8 mouse cellular contexts compared by ENCODE assay signal in the genomic region with DNA sequence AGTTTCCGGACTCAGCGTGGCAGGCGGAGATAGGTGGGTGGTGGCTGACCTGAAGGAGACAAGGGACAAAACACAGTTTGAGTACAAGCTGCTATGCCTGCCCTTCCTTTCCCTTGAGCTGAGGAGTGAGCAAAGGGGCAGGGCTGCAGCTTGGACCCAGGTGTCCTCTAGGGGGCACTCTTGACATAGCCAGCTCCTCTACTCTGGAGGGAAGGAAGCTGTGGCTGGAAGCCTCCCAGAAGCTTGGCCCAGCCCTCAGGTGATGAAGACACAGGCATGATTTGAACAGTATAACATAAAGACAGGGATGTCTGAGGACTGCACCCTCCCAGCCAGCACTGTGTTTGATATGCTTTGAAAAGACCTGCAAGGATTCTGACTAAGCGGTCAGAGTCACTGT. TPM values are rescaled to one million over a fixed set of nuclear protein-coding genes. Genes with fewer than 3 reads are reported as not detected.
A peak's percentile ranks its signal among the peaks of the same experiment; 100 is the strongest.
DNase-seq lines count a peak whose midpoint lies in the region; ATAC-seq and TF ChIP-seq lines count a peak whose summit lies in the region.

No protein-coding gene starts in this region.

- TF ChIP-seq POLR2A in bone marrow macrophage, adult 2 months (IDR thresholded peaks at IDR 0.05; ENCODE audit: borderline replicate concordance, low read depth, low read length), result no peak
- TF ChIP-seq POLR2A in embryonic fibroblast, embryonic 13.5 days (IDR thresholded peaks at IDR 0.05; ENCODE audit: low read depth, low read length), result no peak

- H3K4me1 ChIP-seq in bone marrow macrophage, adult 2 months (ENCODE audit: control insufficient read depth, insufficient read depth, low read length), result no peaks in the 10 kb centered on the region
- H3K4me1 ChIP-seq in embryonic fibroblast, embryonic 13.5 days (ENCODE audit: control insufficient read depth, insufficient read depth, low read length), result no peaks in the 10 kb centered on the region
- H3K4me1 ChIP-seq in heart, embryonic 14.5 days (ENCODE audit: control insufficient read depth in 2 of 2, insufficient read depth in 2 of 2, low read length in 2 of 2), result peaks cover 9 to 32% of the 10 kb centered on the region in 2 experiments
- H3K4me1 ChIP-seq in kidney, postnatal 0 days (replicated peaks; ENCODE audit: insufficient read depth, low read length), result no peaks in the 10 kb centered on the region
- H3K4me1 ChIP-seq in liver, embryonic 13.5 days (replicated peaks), result no peaks in the 10 kb centered on the region
- 0 out of 2 replicates have a peak, but pooled peaks cover 4% of the 10 kb centered on the region for H3K4me1 ChIP-seq in neural tube, embryonic 13.5 days (replicated peaks)
- no peaks in the 10 kb centered on the region for H3K4me1 ChIP-seq in stomach, postnatal 0 days (replicated peaks; ENCODE audit: control insufficient read depth, insufficient read depth)

- H3K4me2 ChIP-seq in heart, embryonic 14.5 days (ENCODE audit: low read length), result no peak overlapping the region
- no peak overlapping the region for H3K4me2 ChIP-seq in kidney, postnatal 0 days (ENCODE audit: low read length)
- H3K4me2 ChIP-seq in liver, embryonic 13.5 days, result no peak overlapping the region
- no peak overlapping the region for H3K4me2 ChIP-seq in neural tube, embryonic 13.5 days
- H3K4me2 ChIP-seq in stomach, postnatal 0 days (replicated peaks; ENCODE audit: low read depth), result no peak overlapping the region

- TF ChIP-seq EP300 in stomach, postnatal 0 days (optimal IDR thresholded peaks at IDR 0.05), result no peak

- no peak overlapping the region for H3K27ac ChIP-seq in bone marrow macrophage, adult 2 months (ENCODE audit: insufficient read depth, low read depth, low read length)
- H3K27ac ChIP-seq in embryonic fibroblast, embryonic 13.5 days (ENCODE audit: insufficient read depth, low read length), result no peak overlapping the region
- H3K27ac ChIP-seq in heart, embryonic 14.5 days (replicated peaks in 1 of 2; ENCODE audit: control insufficient read depth in 1 of 2, insufficient read depth in 1 of 2, low read depth in 2 of 2, low read length in 2 of 2), result no peak overlapping the region
- no peak overlapping the region for H3K27ac ChIP-seq in kidney, postnatal 0 days
- H3K27ac ChIP-seq in liver, embryonic 13.5 days, result no peak overlapping the region
- no peak overlapping the region for H3K27ac ChIP-seq in neural tube, embryonic 13.5 days (replicated peaks)
- no peak overlapping the region for H3K27ac ChIP-seq in stomach, postnatal 0 days (replicated peaks)

- no peak overlapping the region for H3K4me3 ChIP-seq in bone marrow macrophage, adult 2 months (ENCODE audit: insufficient read depth, low read length)
- no peak overlapping the region for H3K4me3 ChIP-seq in embryonic fibroblast, embryonic 13.5 days (ENCODE audit: insufficient read depth, low read length)
- no peak overlapping the region for H3K4me3 ChIP-seq in heart, embryonic 14.5 days (ENCODE audit: control insufficient read depth in 1 of 2, insufficient read depth in 1 of 2, low read depth in 1 of 2, low read length in 2 of 2)
- no peak overlapping the region for H3K4me3 ChIP-seq in kidney, postnatal 0 days (replicated peaks; ENCODE audit: low read depth, low read length)
- no peak overlapping the region for H3K4me3 ChIP-seq in liver, embryonic 13.5 days (replicated peaks)
- H3K4me3 ChIP-seq in neural tube, embryonic 13.5 days, result no peak overlapping the region
- no peak overlapping the region for H3K4me3 ChIP-seq in stomach, postnatal 0 days (ENCODE audit: low read depth, low read length)

- H3K27me3 ChIP-seq in heart, embryonic 14.5 days (ENCODE audit: control insufficient read depth, insufficient read depth, low read length), result no peaks in the 10 kb centered on the region
- H3K27me3 ChIP-seq in kidney, postnatal 0 days (ENCODE audit: insufficient read depth, low read length), result no peaks in the 10 kb centered on the region
- no peaks in the 10 kb centered on the region for H3K27me3 ChIP-seq in liver, embryonic 13.5 days
- no peaks in the 10 kb centered on the region for H3K27me3 ChIP-seq in neural tube, embryonic 13.5 days
- no peaks in the 10 kb centered on the region for H3K27me3 ChIP-seq in stomach, postnatal 0 days (ENCODE audit: control insufficient read depth, insufficient read depth, low read length)

- peak; percentile 73 for DNase-seq in CD4-positive helper T cell, adult 2 months (ENCODE audit: low read depth, low spot score)
- DNase-seq in kidney, postnatal 0 days (ENCODE audit: low spot score), result peak; percentile 89
- peak; percentile 37 for DNase-seq in liver, embryonic 13.5 days
- peak; percentile 82 for DNase-seq in stomach, postnatal 0 days (ENCODE audit: low spot score)

- peak; percentile 81 for TF ChIP-seq CTCF in bone marrow macrophage, adult 2 months (IDR thresholded peaks at IDR 0.05; ENCODE audit: low read depth, low read length)
- peak; percentile 85 for TF ChIP-seq CTCF in embryonic fibroblast, embryonic 13.5 days (IDR thresholded peaks at IDR 0.05; ENCODE audit: borderline replicate concordance, insufficient read depth, low read length)
- TF ChIP-seq CTCF in kidney, postnatal 0 days (IDR thresholded peaks at IDR 0.05; ENCODE audit: low read depth), result peak; percentile 96
- TF ChIP-seq CTCF in stomach, postnatal 0 days (IDR thresholded peaks at IDR 0.05; ENCODE audit: low read depth), result peak; percentile 97

- WGBS in heart, embryonic 14.5 days, result 40% methylated on average over 4 of the region's 4 CpGs
- 42% methylated on average over 4 of the region's 4 CpGs for WGBS in kidney, postnatal 0 days
- WGBS in liver, embryonic 13.5 days (ENCODE audit: insufficient replicate concordance), result 38% methylated on average over 4 of the region's 4 CpGs
- 53% methylated on average over 4 of the region's 4 CpGs for WGBS in neural tube, embryonic 13.5 days
- WGBS in stomach, postnatal 0 days, result 40% methylated on average over 4 of the region's 4 CpGs

- peaks cover 9% of the 10 kb centered on the region for H3K36me3 ChIP-seq in heart, embryonic 14.5 days (ENCODE audit: control insufficient read depth, insufficient read depth, low read length)
- H3K36me3 ChIP-seq in kidney, postnatal 0 days (ENCODE audit: insufficient read depth, low read length), result no peaks in the 10 kb centered on the region
- no peaks in the 10 kb centered on the region for H3K36me3 ChIP-seq in liver, embryonic 13.5 days
- no peaks in the 10 kb centered on the region for H3K36me3 ChIP-seq in neural tube, embryonic 13.5 days
- no peaks in the 10 kb centered on the region for H3K36me3 ChIP-seq in stomach, postnatal 0 days (ENCODE audit: control insufficient read depth, insufficient read depth, low read length)

- H3K9me3 ChIP-seq in heart, embryonic 14.5 days (ENCODE audit: control insufficient read depth, low read length), result no peaks in the 10 kb centered on the region
- no peaks in the 10 kb centered on the region for H3K9me3 ChIP-seq in kidney, postnatal 0 days (replicated peaks; ENCODE audit: low read length)
- H3K9me3 ChIP-seq in liver, embryonic 13.5 days (replicated peaks), result no peaks in the 10 kb centered on the region
- no peaks in the 10 kb centered on the region for H3K9me3 ChIP-seq in neural tube, embryonic 13.5 days
- H3K9me3 ChIP-seq in stomach, postnatal 0 days (ENCODE audit: control insufficient read depth, low read length), result no peaks in the 10 kb centered on the region

- H3K9ac ChIP-seq in heart, embryonic 14.5 days (ENCODE audit: low read length), result no peak overlapping the region
- no peak overlapping the region for H3K9ac ChIP-seq in kidney, postnatal 0 days (ENCODE audit: low read depth, low read length)
- H3K9ac ChIP-seq in liver, embryonic 13.5 days, result no peak overlapping the region
- H3K9ac ChIP-seq in neural tube, embryonic 13.5 days, result no peak overlapping the region
- no peak overlapping the region for H3K9ac ChIP-seq in stomach, postnatal 0 days (ENCODE audit: low read length)

- peak; percentile 44; the same call in 1 of the 2 replicates for ATAC-seq in heart, embryonic 14.5 days (ENCODE audit: insufficient number of reproducible peaks, insufficient read depth, low FRiP score, low read depth)
- peak; percentile 57 for ATAC-seq in kidney, postnatal 0 days (replicated peaks; ENCODE audit: low FRiP score, low read depth)
- ATAC-seq in liver, embryonic 13.5 days (ENCODE audit: low read depth), result peak; percentile 53; the same call in 1 of the 2 replicates
- ATAC-seq in neural tube, embryonic 13.5 days (ENCODE audit: low read depth), result peak; percentile 84
- ATAC-seq in stomach, postnatal 0 days (ENCODE audit: low FRiP score, low TSS enrichment), result peak; percentile 79

RNA-seq across cellular contexts. Expression of gene Gsdme, which starts 49.0 kb away (rescaled TPM):
- 10.7 and 11.4 TPM in 2 replicates for polyA plus RNA-seq in bone marrow macrophage, adult 2 months (2012; ENCODE audit: insufficient read depth, insufficient read length, missing spikeins)
- polyA plus RNA-seq in embryonic fibroblast, embryonic 13.5 days (2011; ENCODE audit: insufficient read length, low read depth, missing spikeins), result 4.6 and 4.7 TPM in 2 replicates
- 37.7 and 39.8 TPM in 2 replicates for polyA plus RNA-seq in heart, embryonic 14.5 days (2014; fragmentation: Nextera tagmentation; extraction: Ambion mirVana)
- 54.5 and 59.5 TPM in 2 replicates for polyA plus RNA-seq in kidney, postnatal 0 days (2015; fragmentation: Nextera tagmentation; extraction: Ambion mirVana)
- polyA plus RNA-seq in liver, embryonic 13.5 days (2015; fragmentation: Nextera tagmentation; extraction: Ambion mirVana), result 15.2 and 15.5 TPM in 2 replicates
- 68.8 and 72.4 TPM in 2 replicates for polyA plus RNA-seq in neural tube, embryonic 13.5 days (2015; fragmentation: Nextera tagmentation; extraction: Ambion mirVana)
- 13.0 and 14.1 TPM in 2 replicates for polyA plus RNA-seq in stomach, postnatal 0 days (2015; fragmentation: Nextera tagmentation; extraction: Ambion mirVana)

Comparison
In these comparisons a context has a peak if more than half of its experiments do, and no peak if none do; other contexts are left out.
1. DNase-seq: peak in every context shown above with its lines; median percentile 89 in kidney, postnatal 0 days; 82 in stomach, postnatal 0 days; 73 in CD4-positive helper T cell, adult 2 months; 37 in liver, embryonic 13.5 days.